Mouse (Mus musculus) mesoderm, embryonic 11.5 days (tissue): ENCODE data around the gene Phykpl.

Source experiments
- DNase-seq: peaks from one replicate; pipeline ENCODE4 v3.0.0-alpha.2; 2012; ENCODE audit warnings: low read depth, low spot score

The Phykpl gene

DNA sequence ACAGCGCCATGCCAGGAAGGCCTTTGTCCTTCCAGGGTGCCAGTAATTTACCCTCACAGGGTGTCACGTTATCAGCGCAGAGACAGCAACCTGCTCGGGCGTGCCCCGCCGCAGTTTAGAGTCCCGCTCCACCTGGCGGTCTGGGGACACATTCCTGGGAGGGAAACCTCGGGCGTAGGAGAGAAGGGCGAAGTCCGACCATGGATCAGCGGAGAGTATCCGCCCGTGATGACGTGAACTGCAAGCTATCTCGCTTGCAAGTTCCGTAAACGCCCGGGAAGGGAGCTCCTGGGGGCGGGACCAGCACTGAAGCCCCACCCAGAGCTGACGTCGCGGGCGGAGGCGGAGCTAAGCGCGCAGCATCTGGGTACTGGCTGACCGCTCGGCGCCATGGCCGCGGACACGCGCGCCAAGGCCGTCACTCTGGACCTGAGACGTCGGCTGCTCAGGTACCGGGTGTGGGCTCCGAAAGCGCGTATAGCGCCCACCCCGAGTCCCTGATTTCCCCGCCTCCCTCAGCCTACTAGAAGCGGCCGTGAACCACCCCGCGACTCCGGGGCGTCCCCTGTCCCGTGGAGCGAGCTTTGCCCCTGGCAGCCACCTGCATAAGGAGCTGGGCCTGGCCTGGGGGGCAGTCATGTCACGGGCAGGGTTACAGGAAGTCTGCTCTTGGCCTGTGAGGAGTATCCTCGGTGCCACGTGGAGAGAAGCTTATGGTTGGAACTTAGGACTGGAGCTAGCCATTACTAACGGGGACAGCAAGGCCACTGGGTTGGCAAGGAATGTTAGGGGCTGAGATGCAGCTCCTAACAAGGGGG is at the start of gene Phykpl:
Gene Phykpl (plus strand): TSS at position 327 of the 818 bp plus-strand sequence.
- peak; percentile 98 for DNase-seq

DNA sequence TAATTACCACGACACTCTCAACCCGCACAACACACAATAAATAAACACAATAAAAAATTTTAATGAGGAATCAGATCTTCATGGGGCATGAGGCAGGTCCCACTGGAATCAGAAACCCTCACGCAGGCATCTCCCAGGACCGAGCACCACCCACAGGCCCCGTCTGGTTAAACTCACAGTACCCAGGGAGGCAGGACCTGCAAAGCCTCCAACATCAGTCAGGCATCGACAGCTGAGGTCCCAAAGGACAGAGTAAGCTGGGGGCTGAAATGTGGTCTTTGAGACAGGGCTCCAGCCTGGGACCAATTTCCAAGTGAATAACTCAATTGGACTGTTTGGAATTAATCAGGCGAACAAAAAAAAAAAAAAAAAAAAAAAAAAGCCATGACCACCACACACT is 46.2 kb upstream of the Phykpl start:
- DNase-seq = no peak

DNA sequence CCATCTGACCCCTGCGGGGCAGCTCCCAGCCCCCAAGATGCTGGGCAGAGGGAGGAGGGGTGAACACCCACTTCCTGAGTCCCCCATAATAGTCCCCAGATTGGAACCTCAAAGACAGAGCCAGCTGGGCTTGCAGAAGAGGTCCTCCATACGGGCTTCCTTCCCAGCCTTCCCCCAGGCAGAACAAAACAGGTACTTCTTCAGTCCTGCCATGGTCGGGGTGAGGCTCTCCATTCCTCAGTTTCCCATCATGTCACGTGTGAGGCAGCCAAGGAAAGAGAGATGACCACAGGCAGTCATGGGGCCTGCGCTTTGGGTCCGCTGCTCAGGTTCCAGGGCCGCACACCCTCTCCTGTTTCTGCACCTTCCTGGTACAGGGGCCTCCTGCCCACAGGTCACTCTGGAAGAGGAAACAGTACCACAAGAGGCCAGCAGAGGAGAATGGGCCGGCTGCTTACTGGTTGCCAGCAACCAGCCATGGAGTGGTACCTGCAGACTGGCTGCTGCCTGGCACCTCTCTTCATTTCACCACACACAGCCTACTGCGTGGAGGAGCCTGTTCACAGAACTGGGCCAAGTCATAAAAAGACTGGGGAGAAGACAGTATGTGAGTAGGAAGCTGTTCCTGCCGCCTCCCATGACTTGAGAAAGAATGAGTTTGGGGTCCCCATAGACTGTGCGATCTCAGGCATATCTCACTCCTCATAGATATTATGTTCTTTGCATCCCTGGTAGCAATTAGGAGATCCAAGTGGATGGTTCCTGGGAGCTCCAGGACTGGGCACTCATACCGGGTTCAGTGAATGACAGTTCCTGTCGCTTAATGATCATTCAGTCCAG is 45.4 kb upstream of the Phykpl start:
- no peak for DNase-seq

DNA sequence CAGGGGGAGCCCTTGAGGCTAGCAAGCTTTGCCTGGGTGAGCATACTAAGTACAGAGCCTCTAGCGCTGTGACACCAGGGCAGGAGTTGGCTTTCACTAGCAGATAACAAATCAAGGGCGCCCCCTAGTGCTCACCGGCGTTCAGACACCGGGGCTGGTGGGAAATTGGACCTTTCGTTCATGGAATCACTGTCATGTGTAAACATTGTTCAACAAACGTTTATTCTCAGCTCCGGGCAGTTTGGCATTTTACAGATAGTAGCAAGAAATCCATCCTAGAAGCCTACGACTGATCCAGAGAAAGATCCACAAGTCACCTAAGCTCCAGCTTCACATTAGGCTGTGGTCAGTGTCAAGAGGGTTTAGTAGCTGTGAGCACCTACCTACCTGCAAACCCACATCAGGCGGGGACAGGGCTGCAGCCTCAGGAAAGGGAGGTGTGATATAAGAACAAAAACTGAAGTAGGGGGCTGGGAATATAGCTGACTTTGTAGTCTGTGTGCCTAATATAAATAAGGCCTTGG is 44.7 kb upstream of the Phykpl start:
- DNase-seq = peak; percentile 97

DNA sequence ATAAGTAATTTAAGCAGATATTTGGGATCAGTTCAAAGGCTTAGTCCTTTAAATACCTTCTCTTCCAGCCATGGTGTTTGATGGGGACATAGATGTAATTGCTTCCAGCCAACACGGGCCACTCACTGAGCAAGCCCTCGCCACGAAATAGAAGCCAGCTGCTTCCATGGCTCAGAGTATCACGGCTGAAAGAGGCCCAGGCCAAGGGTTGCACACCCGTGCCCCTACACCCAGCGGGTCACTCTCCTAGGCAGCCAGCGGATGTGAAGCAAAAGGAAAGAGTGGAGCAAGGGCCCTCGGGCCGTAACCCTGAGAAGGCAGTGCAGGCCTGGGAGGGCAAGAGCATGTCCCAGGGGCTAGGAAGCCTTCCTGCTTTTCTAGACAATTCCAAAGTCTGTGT is 42.1 kb upstream of the Phykpl start:
- DNase-seq = no peak

DNA sequence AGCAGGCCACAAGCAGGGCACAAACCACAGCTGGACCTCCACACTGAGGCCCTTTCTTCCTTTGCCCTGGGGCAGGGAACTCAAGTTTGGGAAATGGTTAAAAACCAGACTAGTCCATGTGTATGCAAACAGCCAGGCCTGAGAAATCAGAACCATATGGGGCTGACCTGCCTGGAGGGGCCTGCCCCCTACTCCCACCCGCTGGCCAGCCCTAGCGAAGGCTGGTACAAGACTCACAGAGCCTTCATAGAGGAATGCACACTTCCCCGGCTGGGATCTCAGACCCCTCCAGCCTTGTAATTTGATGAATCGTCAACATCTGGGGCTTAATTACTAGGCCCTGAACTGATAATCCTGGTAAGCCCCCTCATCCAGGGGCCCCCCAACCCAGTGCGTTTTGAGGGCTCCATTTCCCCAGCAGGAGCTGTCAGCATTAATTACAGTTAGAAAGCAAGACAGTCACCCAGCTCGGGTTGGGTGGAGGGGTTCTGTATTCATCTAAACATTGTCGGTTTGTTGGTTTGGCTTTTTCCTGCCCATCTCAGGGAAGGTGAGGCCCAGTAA is 41.0 kb upstream of the Phykpl start:
- DNase-seq = peak; percentile 66

DNA sequence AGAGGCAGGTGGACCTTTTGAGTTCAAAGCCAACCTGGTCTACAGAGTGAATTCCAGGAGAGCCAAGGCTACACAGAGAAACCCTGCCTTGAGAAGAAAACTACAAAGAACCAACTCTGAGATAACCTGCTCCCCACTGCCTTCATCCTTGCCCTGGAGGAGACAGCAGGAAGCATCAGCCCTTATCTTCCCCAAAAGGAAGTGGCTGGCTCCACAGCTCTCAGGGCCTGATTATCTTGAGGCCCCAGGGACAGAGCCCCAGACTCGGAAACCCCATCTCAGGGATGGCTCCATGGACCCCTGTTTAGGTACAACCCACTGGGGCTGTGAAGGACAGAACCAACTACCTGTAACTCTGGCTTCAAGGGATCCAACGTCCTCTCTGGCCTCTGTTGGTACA is 40.1 kb upstream of the Phykpl start:
- no peak for DNase-seq

DNA sequence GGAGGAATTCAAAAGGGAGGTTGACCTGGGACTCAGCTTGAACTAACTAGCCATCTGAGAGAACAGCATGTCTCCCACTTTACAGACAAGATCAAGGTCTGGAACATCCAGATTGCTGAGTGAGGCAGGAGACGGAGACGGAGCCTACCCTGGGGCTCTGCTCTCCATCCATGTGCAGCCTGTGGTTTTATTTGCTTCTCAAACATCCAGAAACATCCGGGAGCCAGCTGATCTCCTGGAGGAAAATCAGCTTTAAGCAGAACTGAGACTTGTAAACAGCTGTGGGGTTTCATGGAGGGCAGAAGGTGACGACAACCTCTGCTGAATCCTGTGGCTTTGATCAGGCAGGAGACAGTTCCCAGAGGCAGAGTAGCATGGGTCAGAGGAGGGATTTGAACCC is 38.7 kb upstream of the Phykpl start:
- no peak for DNase-seq

DNA sequence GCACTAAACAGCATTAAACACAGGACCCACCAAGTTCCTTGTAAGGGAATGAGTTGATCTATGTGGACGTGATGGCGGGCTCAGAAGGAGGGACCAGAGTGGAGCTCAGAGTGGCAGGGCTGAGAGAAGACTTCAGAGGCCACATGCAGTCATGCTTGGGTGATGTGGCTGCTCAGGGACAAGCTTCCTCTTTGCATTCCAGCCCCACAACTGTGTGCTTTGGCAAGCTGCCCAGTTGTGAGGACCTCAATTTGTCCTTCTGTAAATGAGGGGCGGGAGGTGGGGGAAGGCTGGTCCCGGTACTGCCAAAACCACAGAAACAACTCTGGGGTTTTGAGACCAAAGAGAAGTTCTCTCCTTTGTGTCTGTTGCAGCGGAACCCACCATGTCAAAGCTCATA is 33.3 kb upstream of the Phykpl start:
- DNase-seq = no peak

DNA sequence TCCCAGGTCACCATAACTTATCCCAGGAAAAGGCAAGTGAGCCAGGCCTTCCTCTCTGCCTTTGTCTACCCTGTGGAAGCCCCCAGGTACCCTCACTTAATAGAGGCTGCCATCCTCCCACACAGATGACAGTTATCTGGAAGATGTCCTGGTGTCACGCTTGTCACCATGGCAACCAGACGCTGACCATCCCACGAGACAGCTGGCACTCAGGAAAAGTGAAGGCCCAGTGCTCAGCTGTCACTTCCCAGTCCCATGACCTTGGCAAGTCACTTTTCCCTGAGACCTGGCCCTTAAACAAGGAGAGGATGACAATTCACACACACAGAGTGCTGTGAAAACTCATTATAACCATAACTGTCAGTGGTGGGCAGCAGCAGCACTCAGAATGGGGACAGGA is 32.5 kb upstream of the Phykpl start:
- DNase-seq = no peak

DNA sequence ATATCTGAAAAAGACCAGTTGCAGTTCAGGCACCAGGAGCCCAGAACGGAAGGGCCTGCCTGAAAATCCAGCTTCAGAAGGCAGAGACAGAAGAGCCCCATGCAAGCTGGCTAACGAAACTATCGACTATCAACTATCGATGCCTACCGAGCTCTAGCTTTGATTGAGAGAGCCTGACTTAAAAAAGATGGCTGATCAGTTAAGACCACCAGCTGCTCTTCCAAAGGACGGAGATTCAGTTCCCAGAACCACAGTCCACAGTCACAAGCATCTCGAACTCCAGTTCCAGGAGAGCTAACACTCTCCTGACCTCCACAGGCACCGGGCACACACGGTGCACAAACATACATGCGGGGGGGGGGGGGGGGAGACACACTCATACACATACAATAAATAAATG is 30.0 kb upstream of the Phykpl start:
- DNase-seq = no peak

DNA sequence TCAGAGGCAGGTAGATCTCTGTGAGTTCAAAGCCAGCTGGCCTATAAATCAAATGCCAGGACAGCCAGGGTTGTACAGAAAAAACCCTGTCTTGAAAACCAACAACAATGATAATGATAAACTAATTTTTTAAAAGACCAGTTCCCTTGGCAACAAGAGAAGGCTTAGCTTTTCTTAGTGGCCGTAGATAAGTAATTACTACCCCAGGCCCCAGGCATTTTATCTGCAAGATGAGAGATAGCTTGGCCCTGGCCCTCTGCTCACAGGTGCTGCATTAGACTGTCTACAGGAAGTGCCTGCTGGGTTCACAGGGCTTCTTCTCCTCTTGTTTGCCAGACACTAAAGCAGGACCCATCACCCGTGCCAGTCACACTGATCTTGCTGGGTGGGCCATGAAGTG is 29.5 kb upstream of the Phykpl start:
- DNase-seq = no peak

DNA sequence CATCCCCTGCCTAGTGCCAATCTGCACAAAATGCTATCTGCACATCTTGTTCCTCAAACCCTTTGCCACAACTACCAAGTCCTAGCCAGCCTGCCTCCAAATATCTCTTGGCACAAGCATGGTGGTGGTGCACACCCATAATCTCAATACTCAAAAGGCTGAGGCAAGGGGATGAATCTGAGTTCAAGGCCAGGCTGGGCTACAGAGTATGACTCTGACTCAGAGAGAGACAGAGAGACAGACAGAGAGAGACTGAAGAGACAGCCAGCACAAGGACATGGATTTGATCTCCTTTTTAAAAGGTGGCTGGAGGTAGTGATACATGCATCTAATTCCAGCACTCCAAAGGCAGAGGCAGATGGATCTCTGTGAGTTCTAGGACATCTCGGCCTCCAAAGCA is 21.3 kb upstream of the Phykpl start:
- DNase-seq = no peak

DNA sequence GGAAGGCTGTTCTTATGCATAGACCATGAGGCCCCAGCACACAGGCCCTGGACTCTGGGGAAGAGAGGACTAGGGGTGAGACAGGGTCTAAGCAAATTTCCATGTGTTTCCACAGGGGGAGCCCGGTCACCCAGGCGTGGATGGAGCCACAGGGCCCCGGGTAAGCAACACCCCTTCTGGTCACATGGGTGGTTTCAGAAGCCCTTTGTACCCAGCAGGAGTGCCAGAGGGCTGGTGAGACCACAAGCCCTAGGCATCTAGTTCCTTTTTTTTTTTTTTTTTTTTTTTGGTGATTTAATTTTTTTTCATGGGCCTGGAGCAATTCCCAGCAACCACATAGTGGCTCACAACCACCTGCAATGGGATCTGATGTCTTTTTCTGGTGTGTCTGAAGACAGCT is 19.5 kb upstream of the Phykpl start:
- DNase-seq = no peak

DNA sequence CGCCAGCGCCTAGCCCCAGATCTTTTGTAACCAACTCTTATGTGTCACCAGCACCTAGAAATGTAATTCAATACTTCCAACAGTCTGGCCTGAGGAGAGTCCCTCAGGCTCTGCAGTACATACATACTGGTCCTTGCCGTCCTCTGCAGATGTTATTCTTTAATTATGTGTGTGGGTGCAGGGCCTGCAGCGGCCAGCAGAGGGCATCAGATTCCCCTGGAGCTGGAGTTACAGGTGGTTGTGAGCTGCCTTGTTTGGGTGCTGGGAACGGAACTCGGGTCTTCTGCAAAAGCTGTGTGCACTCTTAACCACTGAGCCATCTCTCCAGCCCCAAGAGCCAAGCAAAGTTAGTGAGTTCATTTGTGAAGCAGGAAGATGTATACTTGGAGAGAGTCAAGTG is 18.6 kb upstream of the Phykpl start:
- no peak for DNase-seq

DNA sequence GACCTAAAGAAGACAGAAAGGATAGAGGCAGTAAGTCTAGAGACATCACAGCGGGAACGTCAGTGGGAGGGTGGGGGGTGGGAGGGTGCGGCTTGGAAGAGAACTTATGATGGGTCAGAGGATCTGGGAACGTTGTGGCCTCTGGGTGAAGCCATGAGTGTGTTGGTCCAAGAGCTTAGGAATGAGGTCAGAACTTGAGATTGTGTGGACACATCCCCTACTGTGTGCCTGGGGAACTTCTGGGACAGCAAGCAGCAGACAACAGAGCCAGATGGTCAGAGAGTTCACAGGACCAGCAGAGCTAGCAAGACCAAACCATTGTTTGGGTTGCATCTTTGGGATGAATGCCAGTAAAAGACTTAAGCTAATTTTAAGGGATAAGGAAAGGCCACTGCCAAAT is 15.8 kb upstream of the Phykpl start:
- DNase-seq = no peak

DNA sequence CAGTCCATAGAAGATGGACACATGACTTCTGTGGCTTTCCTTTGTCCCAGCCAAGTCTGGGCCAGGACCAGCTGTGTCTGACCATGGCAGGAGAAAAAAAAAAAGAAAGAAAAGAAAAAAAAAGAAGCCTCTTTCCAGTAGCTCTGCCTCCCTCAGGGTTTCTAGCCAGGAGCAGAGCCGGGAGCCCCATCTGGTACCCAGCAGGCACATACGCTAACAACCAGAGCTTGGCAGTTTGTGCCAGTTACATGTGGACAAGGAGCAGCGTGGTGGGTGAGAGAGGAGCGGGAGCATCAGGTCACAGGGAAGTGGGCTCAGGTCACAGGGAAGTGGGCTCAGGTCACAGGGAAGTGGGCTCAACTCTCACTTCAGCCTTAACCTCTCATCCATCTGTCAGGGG is 8.1 kb upstream of the Phykpl start:
- DNase-seq = no peak

DNA sequence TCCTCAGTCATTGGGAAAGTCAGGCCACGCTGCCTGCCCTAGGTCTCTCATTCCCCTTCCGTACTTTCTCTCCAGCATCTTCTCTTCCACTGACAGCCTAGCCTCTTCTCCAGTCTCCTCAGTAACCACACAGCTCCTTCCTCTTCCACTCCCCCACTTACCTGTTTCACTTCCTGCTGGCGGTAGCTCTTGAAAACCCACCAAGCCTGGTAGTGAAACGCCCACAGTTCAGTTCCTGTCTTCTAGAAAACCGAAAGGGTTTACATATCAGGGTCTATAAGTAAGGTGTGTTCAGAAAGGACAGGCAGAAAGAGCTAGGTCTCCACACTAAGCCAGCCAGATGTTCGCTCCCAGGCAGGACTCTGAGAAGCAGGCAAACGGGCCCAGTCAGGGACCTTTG is 7.0 kb upstream of the Phykpl start:
- DNase-seq = no peak

DNA sequence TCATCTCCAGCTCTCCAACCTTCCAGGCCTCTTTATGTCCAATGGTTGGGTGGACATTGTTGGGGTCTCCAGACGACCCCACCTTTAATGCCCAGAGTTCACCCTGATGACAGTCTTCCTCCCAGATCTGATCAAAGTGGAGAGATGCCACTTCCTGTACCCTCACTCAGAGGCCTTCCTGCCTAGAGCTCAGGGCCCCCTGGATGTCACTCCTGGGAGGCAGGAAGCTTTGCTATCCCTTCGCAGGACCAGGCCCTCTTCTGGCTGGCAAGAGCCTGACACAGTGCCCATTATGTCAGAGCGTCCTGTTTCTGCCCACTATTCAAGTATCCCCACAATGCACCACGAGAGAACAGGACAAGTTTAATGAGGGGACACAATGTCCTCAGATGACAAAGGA is 5.5 kb upstream of the Phykpl start:
- no peak for DNase-seq

DNA sequence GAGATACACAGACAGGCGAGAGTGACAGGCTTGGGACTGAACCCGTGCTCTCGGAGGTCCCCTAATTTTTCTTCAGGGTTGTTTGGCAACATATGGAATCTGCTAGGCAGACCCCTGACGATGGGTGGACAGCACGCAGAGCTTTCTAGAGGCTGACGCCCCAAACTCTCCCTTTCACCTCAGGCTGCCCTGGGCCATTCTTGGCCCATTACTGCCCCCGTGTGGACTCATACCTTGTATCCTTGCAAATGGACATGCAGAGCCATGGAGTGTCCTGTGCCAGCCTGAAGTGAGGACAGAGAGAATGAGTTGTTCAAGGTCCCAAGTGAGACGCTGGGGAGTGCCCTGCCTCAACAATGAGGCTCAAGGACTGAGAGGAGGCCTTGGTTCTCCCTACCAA is 1.8 kb upstream of the Phykpl start:
- peak; percentile 83 for DNase-seq

DNA sequence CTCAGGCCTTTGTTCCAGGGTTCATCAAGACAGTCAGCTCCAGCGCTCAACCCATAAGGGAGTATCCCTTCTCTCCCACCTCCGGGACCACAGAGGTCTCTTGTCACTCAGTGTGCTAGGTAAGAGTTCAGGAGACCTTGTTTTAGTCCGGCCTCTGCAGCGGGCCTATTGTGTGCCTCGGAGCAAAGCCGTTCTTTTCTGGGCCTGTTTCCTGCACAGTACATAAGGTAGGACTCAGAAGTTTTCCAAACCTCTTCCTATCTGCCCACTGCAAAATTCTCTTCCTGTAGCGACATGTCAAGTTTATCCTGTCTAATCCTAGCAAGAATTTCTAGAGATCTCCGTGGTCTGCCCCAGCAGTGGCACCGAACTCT is 513 bp upstream of the Phykpl start:
- no peak for DNase-seq

DNA sequence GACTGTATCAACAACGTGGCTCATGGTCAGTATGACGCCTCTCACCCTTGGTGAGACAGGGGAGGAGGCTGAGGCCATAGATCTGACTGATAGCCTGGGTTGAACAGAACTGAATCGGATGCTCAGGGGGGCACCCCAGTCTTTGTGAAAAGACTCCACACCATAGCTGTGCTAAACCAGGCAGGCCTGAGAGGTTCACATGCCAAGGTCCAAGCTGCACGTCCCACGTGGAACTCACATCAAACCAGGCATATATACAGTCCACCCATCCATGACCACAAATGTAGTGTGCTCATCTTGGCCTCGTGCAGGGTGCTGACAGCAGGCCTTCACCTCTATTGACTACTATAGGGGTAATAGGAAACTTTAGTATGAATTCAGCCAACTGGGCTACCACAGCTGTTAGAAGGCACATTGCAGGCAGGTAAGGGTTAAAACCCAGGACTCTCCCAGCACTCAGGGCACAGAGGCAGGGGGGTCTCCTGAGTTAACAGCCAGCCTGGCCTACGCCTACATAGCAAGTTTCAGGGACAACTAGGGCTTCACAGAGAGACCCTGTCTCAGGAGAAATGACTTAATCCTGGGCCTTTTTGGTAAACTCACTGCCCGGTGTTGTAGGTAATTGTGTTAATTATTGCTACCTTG is 1.2 kb downstream of the Phykpl start:
- DNase-seq = no peak
